Comparison of ENCODE assay signal across 8 mouse cellular contexts in the genomic region with DNA sequence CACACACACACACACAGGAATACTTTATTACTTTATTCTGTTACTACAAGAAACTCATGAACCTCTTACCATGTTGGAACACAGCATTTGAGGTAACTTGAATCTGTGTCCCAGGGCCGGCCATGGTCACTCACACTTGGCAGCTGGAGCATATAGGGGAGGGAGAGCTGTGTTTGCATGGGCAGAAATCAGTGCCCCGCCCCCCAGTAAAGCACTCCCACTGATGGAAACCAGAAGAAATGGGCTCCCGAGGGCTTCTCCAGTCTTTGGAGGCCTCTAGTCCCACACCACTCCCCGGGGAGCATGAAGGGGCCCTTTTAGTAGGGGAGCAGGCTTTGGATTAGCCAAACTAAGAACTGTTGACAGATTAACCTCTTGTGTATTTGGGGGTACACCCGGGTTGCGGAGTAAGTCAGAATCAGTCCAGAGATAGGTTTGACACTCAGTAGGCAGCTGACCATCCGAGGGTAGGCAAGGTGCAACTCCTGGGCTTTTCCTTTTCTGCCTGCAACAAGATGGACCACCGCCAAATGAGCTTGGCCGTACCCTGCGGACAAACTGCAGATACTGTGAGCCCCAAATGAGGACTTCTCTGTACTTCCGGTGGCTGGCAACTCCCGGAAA.
DNase-seq lines count a peak whose midpoint lies in the region; ATAC-seq lines count a peak whose summit lies in the region.

No protein-coding gene starts in this region.

- no peaks in the 10 kb centered on the region for H3K36me3 ChIP-seq in embryonic facial prominence, embryonic 12.5 days
- H3K36me3 ChIP-seq in hindbrain, embryonic 10.5 days, result peaks cover 3% of the 10 kb centered on the region
- H3K36me3 ChIP-seq in midbrain, embryonic 12.5 days, result no peaks in the 10 kb centered on the region

- no peaks in the 10 kb centered on the region for H3K9me3 ChIP-seq in embryonic facial prominence, embryonic 12.5 days
- H3K9me3 ChIP-seq in hindbrain, embryonic 10.5 days, result no peaks in the 10 kb centered on the region
- H3K9me3 ChIP-seq in midbrain, embryonic 12.5 days, result no peaks in the 10 kb centered on the region

- peak overlapping the region; percentile 30 for H3K4me3 ChIP-seq in embryonic facial prominence, embryonic 12.5 days
- H3K4me3 ChIP-seq in hindbrain, embryonic 10.5 days, result peak overlapping the region; percentile 42
- H3K4me3 ChIP-seq in midbrain, embryonic 12.5 days, result peak overlapping the region; percentile 34

- peak; percentile 32 for DNase-seq in kidney, postnatal 10 days
- no peak for DNase-seq in kidney, postnatal 36 days
- DNase-seq in hindbrain, embryonic 10.5 days (ENCODE audit: low spot score), result no peak
- no peak for DNase-seq in right cerebral cortex, postnatal 14 days
- DNase-seq in thymus, adult 18-20 months, result no peak
- DNase-seq in embryo, embryonic 11 days, result no peak

- 18% methylated on average over 12 of the region's 12 CpGs for WGBS in embryonic facial prominence, embryonic 12.5 days
- 15% methylated on average over 12 of the region's 12 CpGs for WGBS in hindbrain, embryonic 10.5 days
- WGBS in midbrain, embryonic 12.5 days, result 15% methylated on average over 12 of the region's 12 CpGs

- H3K27me3 ChIP-seq in embryonic facial prominence, embryonic 12.5 days, result no peaks in the 10 kb centered on the region
- peaks cover 37% of the 10 kb centered on the region for H3K27me3 ChIP-seq in hindbrain, embryonic 10.5 days (ENCODE audit: insufficient read depth, poor library complexity, severe bottlenecking)
- H3K27me3 ChIP-seq in midbrain, embryonic 12.5 days, result peaks cover 63% of the 10 kb centered on the region

- H3K27ac ChIP-seq in embryonic facial prominence, embryonic 12.5 days, result 0 out of 2 replicates have a peak overlapping the region, but pooled peaks have one; percentile 54
- H3K27ac ChIP-seq in hindbrain, embryonic 10.5 days, result peak overlapping the region; percentile 76; the same call in 1 of the 2 replicates
- H3K27ac ChIP-seq in midbrain, embryonic 12.5 days (replicated peaks), result no peak overlapping the region

- no peak for ATAC-seq in embryonic facial prominence, embryonic 12.5 days (ENCODE audit: insufficient number of reproducible peaks, insufficient read depth, low FRiP score, low TSS enrichment)
- ATAC-seq in midbrain, embryonic 12.5 days (ENCODE audit: low FRiP score, low read depth), result no peak

- H3K4me1 ChIP-seq in embryonic facial prominence, embryonic 12.5 days, result peaks cover 19% of the 10 kb centered on the region
- peaks cover 19% of the 10 kb centered on the region for H3K4me1 ChIP-seq in hindbrain, embryonic 10.5 days (replicated peaks)
- peaks cover 18% of the 10 kb centered on the region for H3K4me1 ChIP-seq in midbrain, embryonic 12.5 days

- H3K4me2 ChIP-seq in embryonic facial prominence, embryonic 12.5 days (replicated peaks), result peak overlapping the region; percentile 64
- H3K4me2 ChIP-seq in midbrain, embryonic 12.5 days (replicated peaks), result peak overlapping the region; percentile 62

- H3K9ac ChIP-seq in embryonic facial prominence, embryonic 12.5 days, result no peak overlapping the region
- no peak overlapping the region for H3K9ac ChIP-seq in midbrain, embryonic 12.5 days (replicated peaks)
